Mouse (Mus musculus) myocyte (in vitro differentiated cells): ENCODE data around the gene Mest. TPM values are rescaled to one million over a fixed set of nuclear protein-coding genes. Genes with fewer than 3 reads are reported as not detected.

ENCODE experiments used
- H3K27me3 ChIP-seq: one replicate; pipeline ENCODE4 v1.6.1; 2011; ENCODE audit not compliant: control insufficient read depth, insufficient read depth, insufficient read length
- H3K36me3 ChIP-seq: one replicate; pipeline ENCODE4 v1.6.1; 2011; ENCODE audit not compliant: control insufficient read depth, insufficient read depth
- H3K4me2 ChIP-seq: one replicate; pipeline ENCODE4 v1.6.1; 2011; ENCODE audit warnings: low read depth, control low read depth
- H3K4me3 ChIP-seq: one replicate; pipeline ENCODE4 v1.5.1; 2011; ENCODE audit warnings: mild to moderate bottlenecking, control low read depth, moderate library complexity
- H3K79me2 ChIP-seq: one replicate; pipeline ENCODE4 v1.6.1; 2011; ENCODE audit not compliant: control insufficient read depth, insufficient read depth
- H3ac ChIP-seq: one replicate; pipeline ENCODE4 v1.6.1; 2011; ENCODE audit not compliant: control insufficient read depth, insufficient read length
- CEBPB ChIP-seq: IDR thresholded peaks from 2 replicates; pipeline ENCODE4 v1.6.1; 2011; ENCODE audit warnings: mild to moderate bottlenecking, moderate library complexity; ENCODE audit not compliant: poor library complexity, insufficient read depth, severe bottlenecking
- E2F4 ChIP-seq: IDR thresholded peaks from one replicate; pipeline ENCODE4 v1.6.1; 2011; ENCODE audit warnings: mild to moderate bottlenecking, control low read depth, moderate library complexity; ENCODE audit not compliant: insufficient read depth
- MAX ChIP-seq: IDR thresholded peaks from one replicate; pipeline ENCODE4 v1.6.1; 2011; ENCODE audit warnings: low read depth, mild to moderate bottlenecking, control low read depth
- MYOD1 ChIP-seq, 3 experiments: IDR thresholded peaks; one replicate each; pipeline ENCODE4 v1.6.1; 2011; ENCODE audit warnings: control low read depth in 2 of 3, low read depth in 2 of 3, mild to moderate bottlenecking in 2 of 3, moderate library complexity in 1 of 3; ENCODE audit not compliant: insufficient read length in 2 of 3, control insufficient read depth in 1 of 3
- MYOG ChIP-seq, 3 experiments: IDR thresholded peaks; one replicate each; pipeline ENCODE4 v1.6.1; 2011; ENCODE audit warnings: control low read depth in 2 of 3, low read depth in 2 of 3, mild to moderate bottlenecking in 2 of 3; ENCODE audit not compliant: insufficient read length in 2 of 3, control insufficient read depth in 1 of 3, insufficient read depth in 1 of 3
- POLR2A ChIP-seq: IDR thresholded peaks from one replicate; pipeline ENCODE4 v1.6.1; 2011; ENCODE audit warnings: low read depth, mild to moderate bottlenecking, control low read depth, moderate library complexity; ENCODE audit not compliant: insufficient read length
- POLR2AphosphoS2 ChIP-seq: IDR thresholded peaks from one replicate; pipeline ENCODE4 v1.6.1; 2011; ENCODE audit warnings: low read depth, control low read depth; ENCODE audit not compliant: insufficient read length
- REST ChIP-seq: IDR thresholded peaks from one replicate; pipeline ENCODE4 v1.6.1; 2011; ENCODE audit warnings: mild to moderate bottlenecking, control low read depth, moderate library complexity; ENCODE audit not compliant: insufficient read depth, insufficient read length
- SRF ChIP-seq: IDR thresholded peaks from one replicate; pipeline ENCODE4 v1.6.1; 2011; ENCODE audit warnings: low read depth; ENCODE audit not compliant: control insufficient read depth, insufficient read length
- TCF12 ChIP-seq: IDR thresholded peaks from one replicate; pipeline ENCODE4 v1.6.1; 2011; ENCODE audit warnings: mild to moderate bottlenecking, control low read depth; ENCODE audit not compliant: poor library complexity, insufficient read depth, severe bottlenecking
- TCF3 ChIP-seq: IDR thresholded peaks from one replicate; pipeline ENCODE4 v1.6.1; 2011; ENCODE audit warnings: low read depth, control low read depth; ENCODE audit not compliant: insufficient read length
- USF1 ChIP-seq: IDR thresholded peaks from one replicate; pipeline ENCODE4 v1.6.1; 2011; ENCODE audit warnings: low read depth, mild to moderate bottlenecking, control low read depth, moderate library complexity
- polyA plus RNA-seq: library from polyadenylated mRNA; unstranded; fragments of >200 nt; fragmentation: generic; extraction: Trizol; gene quantifications from one replicate; pipeline ENCODE4 v1.2.1, GENCODE M21; 2012; ENCODE audit warnings: missing spikeins

Mest gene
- polyA plus RNA-seq, 1 experiment: 6.3 TPM

- no peak overlapping the region for H3ac ChIP-seq
- TF ChIP-seq MYOD1 (IDR thresholded peaks at IDR 0.05; ENCODE audit: control insufficient read depth in 1 of 3, insufficient read length in 2 of 3, low read depth in 2 of 3) (peak in 2 of 3 experiments; percentile 46 to 54), MAX (no peak)
- H3K4me2 ChIP-seq: no peak overlapping the region
Observed at GRCm38 (mm10) chr6:30677591-30677990, 45.8 kb upstream of the Mest start.

GRCm38 (mm10) chr6:30678482-30678881, 44.9 kb upstream of the Mest start:
- Histone ChIP-seq H3K4me2 (no peak overlapping the region), H3ac (no peak overlapping the region), H3K79me2 (no peaks in the 10 kb centered on the region), H3K27me3 (no peaks in the 10 kb centered on the region), H3K36me3 (no peaks in the 10 kb centered on the region), H3K4me3 (no peak overlapping the region)
- TF ChIP-seq SRF (no peak), POLR2A (no peak), E2F4 (no peak), USF1 (no peak), MAX (no peak), TCF12 (no peak), MYOD1 (IDR thresholded peaks at IDR 0.05; ENCODE audit: control insufficient read depth in 1 of 3, insufficient read length in 2 of 3, low read depth in 2 of 3) (no peak), CEBPB (no peak)

More at GRCm38 (mm10) chr6:30677591-30677990, 45.8 kb upstream of the Mest start:
- H3K27me3 ChIP-seq: no peaks in the 10 kb centered on the region
- no peaks in the 10 kb centered on the region for H3K79me2 ChIP-seq
- no peaks in the 10 kb centered on the region for H3K36me3 ChIP-seq
- H3K4me3 ChIP-seq: no peak overlapping the region

GRCm38 (mm10) chr6:30679567-30679966, 43.8 kb upstream of the Mest start:
- Histone ChIP-seq H3K4me3 (no peak overlapping the region), H3K27me3 (no peaks in the 10 kb centered on the region), H3K4me2 (no peak overlapping the region), H3K79me2 (no peaks in the 10 kb centered on the region), H3K36me3 (no peaks in the 10 kb centered on the region), H3ac (no peak overlapping the region)
- TF ChIP-seq MAX: no peak
- no peak for TF ChIP-seq REST
- no peak for TF ChIP-seq USF1
- no peak for TF ChIP-seq MYOD1 (IDR thresholded peaks at IDR 0.05; ENCODE audit: control insufficient read depth in 1 of 3, insufficient read length in 2 of 3, low read depth in 2 of 3)
- TF ChIP-seq TCF3: no peak
- TF ChIP-seq SRF: no peak
- TF ChIP-seq MYOG (IDR thresholded peaks at IDR 0.05; ENCODE audit: control insufficient read depth in 1 of 3, insufficient read depth in 1 of 3, insufficient read length in 2 of 3, low read depth in 2 of 3): no peak
- TF ChIP-seq E2F4: no peak
- no peak for TF ChIP-seq TCF12
- no peak for TF ChIP-seq CEBPB
- no peak for TF ChIP-seq POLR2A
- no peak for TF ChIP-seq POLR2AphosphoS2

- H3ac ChIP-seq: no peak overlapping the region
- no peaks in the 10 kb centered on the region for H3K36me3 ChIP-seq
- no peak for TF ChIP-seq MAX
- TF ChIP-seq POLR2A: no peak
- TF ChIP-seq SRF: no peak
- TF ChIP-seq REST: no peak
- TF ChIP-seq MYOD1 (IDR thresholded peaks at IDR 0.05; ENCODE audit: control insufficient read depth in 1 of 3, insufficient read length in 2 of 3, low read depth in 2 of 3): peak in 2 of 3 experiments; percentile 17 to 55
- TF ChIP-seq MYOG (IDR thresholded peaks at IDR 0.05; ENCODE audit: control insufficient read depth in 1 of 3, insufficient read depth in 1 of 3, insufficient read length in 2 of 3, low read depth in 2 of 3): peak in 1 of 3 experiments; percentile 59
- TF ChIP-seq USF1: no peak
- H3K27me3 ChIP-seq: no peaks in the 10 kb centered on the region
- H3K4me3 ChIP-seq: no peak overlapping the region
- no peak overlapping the region for H3K4me2 ChIP-seq
- peaks cover 4% of the 10 kb centered on the region for H3K79me2 ChIP-seq
Observed at GRCm38 (mm10) chr6:30680442-30680841, 42.9 kb upstream of the Mest start.

GRCm38 (mm10) chr6:30681935-30682900, 41.1 kb upstream of the Mest start:
- Histone ChIP-seq H3K27me3 (no peaks in the 10 kb centered on the region), H3K36me3 (no peaks in the 10 kb centered on the region), H3ac (no peak overlapping the region), H3K4me3 (no peak overlapping the region), H3K4me2 (peak overlapping the region; percentile 77), H3K79me2 (peaks cover 4% of the 10 kb centered on the region)
- TF ChIP-seq TCF12 (peak; percentile 89), SRF (peak; percentile 94), USF1 (no peak), MYOG (IDR thresholded peaks at IDR 0.05; ENCODE audit: control insufficient read depth in 1 of 3, insufficient read depth in 1 of 3, insufficient read length in 2 of 3, low read depth in 2 of 3) (peak; percentile 42 to 99 (median 97)), MAX (no peak), TCF3 (peak; percentile 98), E2F4 (no peak), MYOD1 (IDR thresholded peaks at IDR 0.05; ENCODE audit: control insufficient read depth in 1 of 3, insufficient read length in 2 of 3, low read depth in 2 of 3) (peak in 2 of 3 experiments; percentile 99)
